Mouse (Mus musculus) bone marrow macrophage, adult 2 months (primary cell): ENCODE data around the gene Spint3. TPM values are rescaled to one million over a fixed set of nuclear protein-coding genes. Genes with fewer than 3 reads are reported as not detected.
A peak's percentile ranks its signal among the peaks of the same experiment; 100 is the strongest.
"Not testable (repeated sequence)": the region's sequence is repeated elsewhere in the genome, so short reads cannot be mapped to it uniquely, and the experiment has no call there.

Source experiments
- H3K27ac ChIP-seq: 2 replicates; pipeline ENCODE4 v1.5.1; 2012; ENCODE audit warnings: low read depth, low read length; ENCODE audit not compliant: insufficient read depth
- H3K4me1 ChIP-seq: 2 replicates; pipeline ENCODE4 v1.6.1; 2012; ENCODE audit warnings: low read length; ENCODE audit not compliant: control insufficient read depth, insufficient read depth
- H3K4me3 ChIP-seq: 2 replicates; pipeline ENCODE4 v1.5.1; 2012; ENCODE audit warnings: mild to moderate bottlenecking, low read length, moderate library complexity; ENCODE audit not compliant: insufficient read depth
- CTCF ChIP-seq: IDR thresholded peaks from 2 replicates; pipeline ENCODE4 v1.5.1; 2012; ENCODE audit warnings: low read depth, mild to moderate bottlenecking, low read length, moderate library complexity
- POLR2A ChIP-seq: IDR thresholded peaks from 2 replicates; pipeline ENCODE4 v1.6.1; 2012; ENCODE audit warnings: mild to moderate bottlenecking, low read depth, low read length, borderline replicate concordance
- polyA plus RNA-seq: library from polyadenylated mRNA; stranded (reverse); fragments of >200 nt; gene quantifications from 2 replicates; pipeline ENCODE4 v1.2.4, GENCODE M21; 2012; ENCODE audit not compliant: missing spikeins, insufficient read depth, insufficient read length

Gene Spint3
- polyA plus RNA-seq, result not detected in 2 replicates

GRCm38 (mm10) chr2:164573359-164573758 lies at the start of gene Spint3:
TSS of gene Spint3 (minus strand) at chr2:164573459.
- not testable (repeated sequence) for H3K4me1 ChIP-seq, H3K4me3 ChIP-seq, H3K27ac ChIP-seq

- Histone ChIP-seq H3K27ac (no peak overlapping the region), H3K4me3 (no peak overlapping the region), H3K4me1 (no peaks in the 10 kb centered on the region)
- TF ChIP-seq POLR2A (no peak), CTCF (no peak)
Measured at GRCm38 (mm10) chr2:164621775-164622174, 48.5 kb upstream of the Spint3 start.

- TF ChIP-seq POLR2A (no peak), CTCF (no peak)
Measured at GRCm38 (mm10) chr2:164619050-164619449, 45.8 kb upstream of the Spint3 start.

GRCm38 (mm10) chr2:164615386-164615785 lies 42.1 kb upstream of the Spint3 start:
- Histone ChIP-seq H3K4me3 (no peak overlapping the region), H3K4me1 (no peaks in the 10 kb centered on the region), H3K27ac (no peak overlapping the region)
- TF ChIP-seq CTCF (no peak), POLR2A (no peak)

More at GRCm38 (mm10) chr2:164619050-164619449, 45.8 kb upstream of the Spint3 start:
- Histone ChIP-seq H3K27ac (no peak overlapping the region), H3K4me3 (no peak overlapping the region), H3K4me1 (no peaks in the 10 kb centered on the region)

GRCm38 (mm10) chr2:164613471-164613870 lies 40.2 kb upstream of the Spint3 start, which contains the start of the genes Wfdc6b and Wfdc8:
TSS of gene Wfdc6b (plus strand) at chr2:164613522.
TSS of gene Wfdc8 (minus strand) at chr2:164613626.
- not testable (repeated sequence) for H3K27ac ChIP-seq, H3K4me1 ChIP-seq, H3K4me3 ChIP-seq

- Histone ChIP-seq H3K4me3 (no peak overlapping the region), H3K4me1 (no peaks in the 10 kb centered on the region), H3K27ac (no peak overlapping the region)
- TF ChIP-seq POLR2A (no peak), CTCF (no peak)
Measured at GRCm38 (mm10) chr2:164608781-164609180, 35.5 kb upstream of the Spint3 start.

- no peak overlapping the region for H3K4me3 ChIP-seq
- no peaks in the 10 kb centered on the region for H3K4me1 ChIP-seq
- H3K27ac ChIP-seq, result no peak overlapping the region
- TF ChIP-seq CTCF (no peak), POLR2A (no peak)
Measured at GRCm38 (mm10) chr2:164604411-164604810, 31.2 kb upstream of the Spint3 start.

GRCm38 (mm10) chr2:164603482-164603881 lies 30.2 kb upstream of the Spint3 start:
- Histone ChIP-seq H3K27ac (no peak overlapping the region), H3K4me1 (no peaks in the 10 kb centered on the region), H3K4me3 (no peak overlapping the region)
- TF ChIP-seq CTCF (no peak), POLR2A (no peak)

- Histone ChIP-seq H3K4me3 (no peak overlapping the region), H3K4me1 (no peaks in the 10 kb centered on the region), H3K27ac (no peak overlapping the region)
- TF ChIP-seq POLR2A (no peak), CTCF (peak; percentile 25; the same call in 1 of the 2 replicates)
Measured at GRCm38 (mm10) chr2:164600179-164600578, 26.9 kb upstream of the Spint3 start.

GRCm38 (mm10) chr2:164593494-164593893 lies 20.2 kb upstream of the Spint3 start, which contains the start of gene Eppin:
TSS of gene Eppin (minus strand) at chr2:164593594.
- TF ChIP-seq POLR2A, result no peak
- H3K4me3 ChIP-seq, result no peak within 1 kb of the TSS
- no peaks in the 10 kb centered on the region for H3K4me1 ChIP-seq
- H3K27ac ChIP-seq, result no peak within 1 kb of the TSS

- no peak overlapping the region for H3K27ac ChIP-seq
- H3K4me1 ChIP-seq, result no peaks in the 10 kb centered on the region
- no peak for TF ChIP-seq POLR2A
- peak; percentile 51; the same call in 1 of the 2 replicates for TF ChIP-seq CTCF
- H3K4me3 ChIP-seq, result no peak overlapping the region
Measured at GRCm38 (mm10) chr2:164592014-164592413, 18.8 kb upstream of the Spint3 start.

GRCm38 (mm10) chr2:164585025-164585725 lies 11.9 kb upstream of the Spint3 start, which contains the start of gene Wfdc6a:
TSS of gene Wfdc6a (minus strand) at chr2:164585447.
- H3K27ac ChIP-seq, H3K4me3 ChIP-seq, H3K4me1 ChIP-seq: not testable (repeated sequence)
